Mouse (Mus musculus) kidney, embryonic 15.5 days (tissue): Measurements from ENCODE around the gene Cdc42se1. TPM values are rescaled to one million over a fixed set of nuclear protein-coding genes. Genes with fewer than 3 reads are reported as not detected.
A peak's percentile ranks its signal among the peaks of the same experiment; 100 is the strongest.

Experiments used
- ATAC-seq: fragments of 200-750 bp; cut with Nextera tagmentation; replicated peaks from 2 replicates; pipeline ENCODE4 v1.8.0; 2017; ENCODE audit warnings: moderate TSS enrichment; ENCODE audit not compliant: low FRiP score
- H3K27ac ChIP-seq: fragments of 300-500 bp; sonication (generic); 2 replicates; pipeline ENCODE4 v1.5.1; 2015; ENCODE audit warnings: mild to moderate bottlenecking, inconsistent platforms
- H3K27me3 ChIP-seq: fragments of 300-500 bp; sonication (generic); 2 replicates; pipeline ENCODE4 v1.6.1; 2015; ENCODE audit warnings: inconsistent platforms
- H3K36me3 ChIP-seq: fragments of 300-500 bp; sonication (generic); 2 replicates; pipeline ENCODE4 v1.6.1; 2015; ENCODE audit warnings: inconsistent platforms
- H3K4me1 ChIP-seq: fragments of 300-500 bp; sonication (generic); 2 replicates; pipeline ENCODE4 v1.6.1; 2015; ENCODE audit warnings: inconsistent platforms
- H3K4me2 ChIP-seq: fragments of 300-500 bp; sonication (generic); 2 replicates; pipeline ENCODE4 v1.6.1; 2015; ENCODE audit warnings: moderate library complexity, mild to moderate bottlenecking, inconsistent platforms
- H3K4me3 ChIP-seq: fragments of 300-500 bp; sonication (generic); replicated peaks from 2 replicates; pipeline ENCODE4 v1.5.1; 2015; ENCODE audit warnings: mild to moderate bottlenecking, inconsistent platforms
- H3K9ac ChIP-seq: fragments of 300-500 bp; sonication (generic); 2 replicates; pipeline ENCODE4 v1.6.1; 2015; ENCODE audit warnings: mild to moderate bottlenecking, inconsistent platforms
- H3K9me3 ChIP-seq: fragments of 300-500 bp; sonication (generic); replicated peaks from 2 replicates; pipeline ENCODE4 v1.6.1; 2016; ENCODE audit warnings: inconsistent platforms
- WGBS: fragments of 180-500 bp; shearing (Covaris S2); methylation state at CpG from one replicate; pipeline ENCODE4 v1.1.7; 2015; ENCODE audit warnings: mixed read lengths; 5-methylcytosine and 5-hydroxymethylcytosine counted together
- polyA plus RNA-seq: library from polyadenylated mRNA; unstranded; fragments of >200 nt; fragmentation: Nextera tagmentation; extraction: Ambion mirVana; gene quantifications from 2 replicates; pipeline ENCODE4 v1.2.1, GENCODE M21; 2015

Gene Cdc42se1
- polyA plus RNA-seq, result 87.4 and 92.0 TPM in 2 replicates

DNA sequence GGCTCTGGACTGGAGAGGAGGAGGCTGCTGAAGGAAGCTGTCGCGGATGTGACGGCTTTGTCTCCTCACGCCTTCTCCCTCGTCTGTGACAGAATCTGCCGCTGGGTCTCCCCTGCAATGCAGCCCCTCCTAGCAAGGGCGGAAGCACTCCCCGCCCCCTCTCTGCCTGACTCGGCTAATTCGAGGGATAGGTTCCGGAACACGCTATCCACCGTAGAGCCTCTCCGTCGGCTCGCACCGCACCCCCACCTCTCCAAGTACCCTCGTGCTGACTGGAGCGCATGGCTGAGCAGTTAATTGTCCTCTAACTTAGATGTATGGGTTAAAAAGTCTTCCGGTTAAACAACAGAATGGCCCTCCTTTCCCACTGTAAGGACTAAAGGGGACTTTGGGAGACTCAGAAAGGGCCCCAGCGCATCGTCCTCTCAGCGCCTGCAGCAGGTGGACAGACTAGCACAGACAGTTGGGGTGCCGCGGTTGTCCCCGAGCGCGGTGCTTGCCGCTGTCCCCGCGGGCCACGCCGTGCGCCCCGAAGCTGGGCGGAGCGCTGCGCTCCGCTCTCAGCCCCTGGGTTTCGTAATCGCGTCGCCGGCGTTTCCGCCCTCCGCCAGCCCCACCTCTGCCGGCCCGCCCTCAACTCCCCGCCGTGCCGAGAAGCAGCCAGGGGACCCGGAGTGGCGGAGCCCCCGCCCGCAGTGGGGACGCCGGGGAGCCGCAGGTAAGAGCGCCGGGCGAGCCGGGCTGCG lies at the start of gene Cdc42se1:
Cdc42se1 (plus strand) TSS at position 585 of the 746 bp plus-strand sequence.
- WGBS, result under 1% methylated on average over 63 of the region's 64 CpGs
- Histone ChIP-seq H3K4me3 (peak within 1 kb of the TSS; percentile 74), H3K4me1 (peaks cover 58% of the 10 kb centered on the region), H3K27me3 (no peaks in the 10 kb centered on the region), H3K36me3 (peaks cover 49% of the 10 kb centered on the region), H3K27ac (peak within 1 kb of the TSS; percentile 94), H3K9ac (peak within 1 kb of the TSS; percentile 90), H3K9me3 (no peaks in the 10 kb centered on the region), H3K4me2 (peak within 1 kb of the TSS; percentile 64)
- peak; percentile 88 for ATAC-seq

DNA sequence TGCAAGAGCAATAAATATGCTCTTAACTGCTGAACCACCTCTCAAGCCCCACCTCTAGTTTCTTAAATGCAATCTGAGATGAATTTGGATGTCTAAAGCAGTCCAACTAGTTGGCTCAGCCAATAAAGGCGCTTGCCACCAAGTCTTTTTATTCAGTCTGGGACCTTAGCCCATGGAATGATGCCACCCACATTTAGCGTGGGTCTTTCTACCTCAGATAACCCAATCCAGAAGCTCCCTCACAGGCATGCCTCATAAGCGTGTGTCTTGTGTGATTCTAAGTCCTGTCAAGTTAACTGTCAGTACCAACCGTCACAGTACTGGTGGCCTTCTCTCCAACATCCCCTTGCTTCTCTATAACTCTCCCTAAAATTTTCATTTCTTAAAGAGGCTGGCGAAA lies 49.6 kb upstream of the Cdc42se1 start:
- no peak for ATAC-seq
- Histone ChIP-seq H3K27me3 (peaks cover 3% of the 10 kb centered on the region), H3K4me3 (no peak overlapping the region), H3K36me3 (peaks cover 16% of the 10 kb centered on the region), H3K27ac (no peak overlapping the region), H3K9ac (no peak overlapping the region), H3K9me3 (no peaks in the 10 kb centered on the region), H3K4me2 (no peak overlapping the region), H3K4me1 (peaks cover 3% of the 10 kb centered on the region)
- WGBS, result 83% methylated on average over 5 of the region's 5 CpGs

DNA sequence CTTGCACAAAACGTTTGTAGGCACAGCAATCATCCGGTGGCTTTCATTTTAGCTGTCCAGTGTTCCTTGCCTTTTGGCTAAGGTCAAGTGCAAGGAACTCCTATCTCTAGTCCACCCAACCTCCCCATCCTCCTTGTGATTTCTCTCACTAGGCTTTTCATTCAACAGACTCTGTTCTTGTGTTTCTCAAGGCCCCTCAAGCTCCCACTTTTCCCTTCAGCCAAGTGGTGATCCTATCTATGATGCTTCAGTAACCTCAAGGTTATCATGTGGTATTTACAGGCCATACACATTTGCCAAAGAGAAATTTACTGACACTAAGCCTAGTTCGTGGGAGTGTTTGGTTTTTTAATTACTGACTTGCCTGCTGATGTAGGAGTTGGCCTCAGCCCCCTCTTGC lies 48.6 kb upstream of the Cdc42se1 start:
- ATAC-seq, result no peak
- H3K4me3 ChIP-seq, result no peak overlapping the region
- no peaks in the 10 kb centered on the region for H3K4me1 ChIP-seq
- peaks cover 26% of the 10 kb centered on the region for H3K36me3 ChIP-seq
- H3K27ac ChIP-seq, result no peak overlapping the region
- no peak overlapping the region for H3K9ac ChIP-seq
- no peaks in the 10 kb centered on the region for H3K9me3 ChIP-seq
- no peaks in the 10 kb centered on the region for H3K27me3 ChIP-seq
- 50% methylated on average over 3 of the region's 3 CpGs for WGBS
- H3K4me2 ChIP-seq, result no peak overlapping the region

DNA sequence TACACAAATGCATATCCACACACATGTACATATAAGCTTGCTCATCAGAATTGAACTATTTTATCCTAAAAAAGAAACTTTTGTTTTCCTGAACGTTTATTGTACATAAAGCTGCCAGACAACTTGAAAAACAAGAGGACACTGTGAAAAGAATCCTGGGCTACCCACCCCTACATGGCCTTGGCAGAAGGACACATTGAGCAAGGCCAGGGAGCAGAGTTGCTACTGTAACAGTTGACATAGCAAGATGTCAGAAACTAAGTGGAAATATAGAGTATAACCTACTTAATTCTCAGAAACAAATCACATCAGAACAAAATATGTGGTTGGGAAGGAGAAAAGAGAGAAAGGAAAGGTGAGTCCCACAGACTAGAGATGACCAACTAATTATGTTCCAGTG lies 46.7 kb upstream of the Cdc42se1 start:
- Histone ChIP-seq H3K9me3 (no peaks in the 10 kb centered on the region), H3K9ac (no peak overlapping the region), H3K4me1 (no peaks in the 10 kb centered on the region), H3K36me3 (peaks cover 43% of the 10 kb centered on the region), H3K27me3 (no peaks in the 10 kb centered on the region), H3K4me3 (no peak overlapping the region), H3K27ac (no peak overlapping the region), H3K4me2 (no peak overlapping the region)
- no peak for ATAC-seq
- WGBS, result 75% methylated on average over 1 of the region's 1 CpGs

DNA sequence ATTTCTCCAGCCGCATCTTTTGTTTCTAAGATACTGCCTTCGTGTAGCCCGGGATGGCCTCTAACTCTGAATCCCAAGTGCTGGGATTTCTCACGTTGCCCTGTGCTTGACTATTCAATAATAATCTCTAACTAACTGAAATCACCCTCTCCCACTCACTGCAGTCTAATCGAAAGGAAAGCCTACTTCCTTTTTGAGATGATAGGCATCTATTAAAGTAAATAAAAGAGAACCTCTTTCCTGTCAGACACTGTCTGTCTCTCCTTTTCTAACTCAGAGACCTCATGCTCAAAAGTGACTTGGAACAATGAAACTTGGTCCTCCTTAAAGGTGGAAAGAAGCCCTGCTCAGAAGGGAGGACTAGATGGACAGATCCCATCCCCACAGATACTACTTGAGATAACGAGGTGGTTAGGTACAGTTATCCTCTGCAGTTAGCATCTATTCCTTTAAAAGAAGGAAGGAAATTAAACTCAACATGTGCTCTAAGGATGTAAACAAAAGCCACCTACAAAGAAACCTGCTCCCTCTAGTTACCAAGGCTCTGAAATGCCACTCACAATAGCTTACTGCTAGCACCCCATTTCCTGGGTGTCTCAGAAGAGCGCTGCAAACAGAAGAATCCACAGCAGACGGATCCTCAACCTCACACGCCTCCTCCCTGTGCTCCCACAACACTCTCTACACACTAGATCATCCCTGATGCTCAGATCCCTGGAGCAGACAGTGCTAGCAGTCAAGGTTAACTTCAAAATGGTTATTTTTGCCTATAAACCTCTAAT lies 43.5 kb upstream of the Cdc42se1 start:
- no peaks in the 10 kb centered on the region for H3K27me3 ChIP-seq
- no peak for ATAC-seq
- H3K9me3 ChIP-seq, result no peaks in the 10 kb centered on the region
- no peaks in the 10 kb centered on the region for H3K4me1 ChIP-seq
- WGBS, result 90% methylated on average over 9 of the region's 9 CpGs
- no peak overlapping the region for H3K27ac ChIP-seq
- no peak overlapping the region for H3K9ac ChIP-seq
- no peak overlapping the region for H3K4me3 ChIP-seq
- H3K4me2 ChIP-seq, result no peak overlapping the region
- H3K36me3 ChIP-seq, result peaks cover 75% of the 10 kb centered on the region

DNA sequence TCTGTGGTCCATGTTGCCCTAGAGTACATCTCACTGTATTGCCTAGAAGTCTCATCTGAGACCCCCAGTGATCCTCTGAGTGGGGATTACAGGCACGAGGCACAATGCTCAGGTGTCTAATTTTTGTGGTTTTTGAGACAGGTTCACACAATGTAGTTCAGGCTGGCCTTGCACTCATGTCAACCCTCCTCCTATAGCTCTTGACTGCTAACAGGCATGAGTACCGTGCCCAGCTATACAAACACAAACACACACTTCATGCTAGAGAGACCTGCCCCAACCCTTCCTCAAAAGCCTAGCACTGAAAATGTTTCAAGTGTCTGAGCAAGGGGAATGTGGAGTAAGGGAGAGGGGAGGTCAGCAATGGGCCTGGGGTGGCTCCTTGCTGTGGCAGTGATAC lies 42.4 kb upstream of the Cdc42se1 start:
- ATAC-seq, result no peak
- WGBS, result 90% methylated on average over 2 of the region's 2 CpGs

DNA sequence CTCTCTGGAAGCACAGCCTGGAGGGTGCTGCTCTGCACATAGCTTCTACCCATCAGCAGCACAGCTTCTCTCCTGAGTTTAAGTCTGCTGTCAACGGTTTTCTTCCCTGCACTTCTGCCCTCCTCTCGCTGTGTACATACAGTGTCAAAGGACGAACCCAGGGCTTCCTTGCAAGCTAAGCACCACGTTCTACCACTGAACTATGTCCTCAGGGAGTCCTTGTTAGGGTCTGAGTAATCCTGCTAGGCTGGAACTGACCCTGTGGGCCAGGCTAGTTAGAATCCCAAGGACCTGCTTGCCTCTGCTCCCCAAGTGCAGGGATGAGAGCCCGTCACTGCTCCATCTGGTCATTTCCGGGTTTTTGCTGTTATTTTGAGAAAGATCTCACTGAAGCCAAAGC lies 41.6 kb upstream of the Cdc42se1 start:
- no peaks in the 10 kb centered on the region for H3K4me1 ChIP-seq
- H3K4me3 ChIP-seq, result no peak overlapping the region
- no peak overlapping the region for H3K27ac ChIP-seq
- ATAC-seq, result no peak
- H3K9ac ChIP-seq, result no peak overlapping the region
- H3K9me3 ChIP-seq, result no peaks in the 10 kb centered on the region
- 86% methylated on average over 6 of the region's 6 CpGs for WGBS
- H3K36me3 ChIP-seq, result peaks cover 81% of the 10 kb centered on the region
- no peaks in the 10 kb centered on the region for H3K27me3 ChIP-seq
- H3K4me2 ChIP-seq, result no peak overlapping the region

More for the DNA sequence above, 42.4 kb upstream of the Cdc42se1 start:
- H3K27me3 ChIP-seq, result no peaks in the 10 kb centered on the region
- H3K4me2 ChIP-seq, result no peak overlapping the region
- peaks cover 80% of the 10 kb centered on the region for H3K36me3 ChIP-seq
- H3K4me1 ChIP-seq, result no peaks in the 10 kb centered on the region
- H3K9me3 ChIP-seq, result no peaks in the 10 kb centered on the region
- no peak overlapping the region for H3K9ac ChIP-seq
- H3K4me3 ChIP-seq, result no peak overlapping the region
- H3K27ac ChIP-seq, result no peak overlapping the region

DNA sequence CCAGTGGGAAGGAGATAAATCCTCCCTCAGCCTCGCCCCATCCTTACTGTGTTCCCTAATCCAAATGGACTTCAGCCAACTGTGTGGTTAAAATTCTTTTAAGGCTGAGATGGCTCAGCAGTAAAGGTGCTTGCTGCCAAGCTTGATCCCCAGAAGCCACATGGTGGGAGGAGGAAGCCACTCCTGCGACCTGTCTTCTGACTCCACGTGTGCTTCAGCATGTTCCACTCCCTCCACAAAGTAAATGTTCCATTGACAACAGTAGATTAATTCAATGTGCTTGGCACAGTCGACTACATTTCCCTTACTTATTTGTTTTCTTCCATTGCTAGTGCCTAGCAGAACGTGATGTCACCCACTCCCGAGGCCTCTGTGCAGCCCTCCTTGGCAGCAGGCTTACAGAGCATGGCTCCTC lies 33.8 kb upstream of the Cdc42se1 start:
- H3K27ac ChIP-seq, result no peak overlapping the region
- WGBS, result 86% methylated on average over 6 of the region's 6 CpGs
- no peaks in the 10 kb centered on the region for H3K27me3 ChIP-seq
- no peaks in the 10 kb centered on the region for H3K4me1 ChIP-seq
- no peak overlapping the region for H3K4me3 ChIP-seq
- H3K4me2 ChIP-seq, result no peak overlapping the region
- no peaks in the 10 kb centered on the region for H3K9me3 ChIP-seq
- H3K9ac ChIP-seq, result no peak overlapping the region
- ATAC-seq, result no peak
- H3K36me3 ChIP-seq, result peaks cover 75% of the 10 kb centered on the region

DNA sequence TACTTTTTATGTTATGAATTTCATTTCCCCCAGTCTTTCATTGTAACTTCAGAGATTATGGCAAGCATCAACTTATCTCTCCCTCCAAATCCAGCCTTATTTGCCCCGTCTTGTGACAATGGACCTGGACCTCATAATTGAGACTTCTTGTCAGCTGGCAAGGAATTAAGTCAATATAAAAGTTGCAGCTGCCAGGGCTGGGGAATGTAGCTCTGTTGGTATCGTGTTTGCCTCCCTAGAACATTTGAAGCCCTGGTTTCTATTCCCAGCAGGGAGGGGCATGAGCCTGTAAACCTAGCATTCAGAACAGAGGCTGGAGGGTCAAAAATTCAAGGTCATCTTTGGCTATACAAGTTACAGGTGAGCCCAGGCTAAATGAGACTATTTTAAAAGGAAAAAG lies 32.8 kb upstream of the Cdc42se1 start:
- Histone ChIP-seq H3K9ac (no peak overlapping the region), H3K27ac (no peak overlapping the region), H3K4me3 (no peak overlapping the region), H3K9me3 (no peaks in the 10 kb centered on the region), H3K4me2 (no peak overlapping the region), H3K36me3 (peaks cover 78% of the 10 kb centered on the region), H3K4me1 (no peaks in the 10 kb centered on the region), H3K27me3 (no peaks in the 10 kb centered on the region)
- WGBS, result 86% methylated on average over 2 of the region's 2 CpGs
- no peak for ATAC-seq

DNA sequence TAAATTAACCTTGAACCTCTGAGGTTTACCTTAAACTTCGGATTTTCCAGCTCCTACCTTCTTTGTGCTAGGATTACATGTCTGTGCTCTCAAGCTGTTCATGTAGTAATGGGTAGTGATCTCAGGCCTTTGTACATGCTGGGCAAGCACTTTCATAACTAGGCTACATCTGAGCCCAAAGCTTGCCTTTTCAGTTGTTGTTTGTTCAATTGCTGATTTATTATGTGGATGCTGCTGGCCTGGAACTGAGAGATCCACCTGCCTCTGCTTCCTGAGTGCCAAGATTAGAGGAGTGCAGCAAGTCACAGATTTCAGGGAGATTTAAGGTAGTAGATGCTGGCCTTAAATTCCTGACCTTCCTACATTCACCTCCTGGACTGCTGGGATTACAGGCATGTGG lies 29.4 kb upstream of the Cdc42se1 start:
- Histone ChIP-seq H3K27ac (no peak overlapping the region), H3K9me3 (no peaks in the 10 kb centered on the region), H3K9ac (no peak overlapping the region), H3K27me3 (no peaks in the 10 kb centered on the region), H3K4me2 (no peak overlapping the region), H3K4me1 (no peaks in the 10 kb centered on the region), H3K4me3 (no peak overlapping the region), H3K36me3 (peaks cover 94% of the 10 kb centered on the region)
- 63% methylated on average over 1 of the region's 1 CpGs for WGBS
- ATAC-seq, result no peak

DNA sequence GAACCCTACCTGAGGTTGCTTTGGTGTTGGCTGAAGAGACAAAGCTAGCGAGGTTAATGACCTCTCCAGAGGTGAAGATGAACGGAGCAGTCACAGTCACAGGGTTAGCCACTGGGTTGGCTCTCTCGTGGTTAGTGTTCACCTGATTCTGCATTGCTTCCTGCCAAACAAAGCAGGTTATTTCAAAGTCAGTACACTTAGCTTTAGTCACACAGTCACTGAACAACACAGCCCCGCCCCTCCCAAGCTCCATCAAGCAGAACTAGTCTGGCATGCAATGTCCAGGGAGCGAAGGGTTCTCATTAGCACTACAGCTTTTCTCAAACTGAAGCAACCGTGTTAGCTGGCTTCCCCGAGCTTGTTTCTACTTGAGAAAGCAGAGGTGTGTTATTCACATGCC lies 28.4 kb upstream of the Cdc42se1 start:
- H3K36me3 ChIP-seq, result peaks cover 95% of the 10 kb centered on the region
- ATAC-seq, result peak; percentile 88
- 67% methylated on average over 7 of the region's 7 CpGs for WGBS
- no peak overlapping the region for H3K4me3 ChIP-seq
- H3K9ac ChIP-seq, result no peak overlapping the region
- no peaks in the 10 kb centered on the region for H3K27me3 ChIP-seq
- H3K9me3 ChIP-seq, result no peaks in the 10 kb centered on the region
- H3K4me1 ChIP-seq, result no peaks in the 10 kb centered on the region
- no peak overlapping the region for H3K4me2 ChIP-seq
- H3K27ac ChIP-seq, result peak overlapping the region; percentile 46

DNA sequence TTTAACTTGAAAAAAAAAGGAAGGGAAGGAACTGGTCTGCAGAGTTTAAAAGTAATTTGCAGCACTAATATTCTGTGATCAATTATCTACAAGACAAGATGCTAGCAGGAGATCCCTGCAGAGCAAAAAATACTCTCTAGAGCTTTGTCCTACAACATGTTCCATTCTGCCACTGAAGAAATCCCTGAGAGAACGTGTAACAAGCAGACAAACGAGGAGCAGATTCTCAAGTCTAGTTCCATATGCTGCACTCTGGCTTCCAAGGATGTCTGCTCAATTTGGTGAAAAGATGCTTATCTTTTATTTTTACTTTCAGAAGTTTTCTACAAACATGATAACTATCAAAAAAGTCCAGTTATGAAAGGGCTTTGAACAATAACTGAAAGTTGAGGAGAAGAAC lies 28.0 kb upstream of the Cdc42se1 start:
- Histone ChIP-seq H3K4me3 (no peak overlapping the region), H3K27ac (peak overlapping the region; percentile 46), H3K9me3 (no peaks in the 10 kb centered on the region), H3K4me2 (no peak overlapping the region), H3K9ac (no peak overlapping the region), H3K4me1 (no peaks in the 10 kb centered on the region), H3K27me3 (no peaks in the 10 kb centered on the region), H3K36me3 (peaks cover 95% of the 10 kb centered on the region)
- no peak for ATAC-seq
- 66% methylated on average over 2 of the region's 2 CpGs for WGBS
